Mouse (Mus musculus) lung, embryonic 15.5 days (tissue): ENCODE measurements around the gene Rb1. TPM values are rescaled to one million over a fixed set of nuclear protein-coding genes. Genes with fewer than 3 reads are reported as not detected.

Source experiments
- ATAC-seq: fragments of 200-750 bp; cut with Nextera tagmentation; 2 replicates; pipeline ENCODE4 v1.8.0; 2017; ENCODE audit warnings: moderate number of reproducible peaks, borderline replicate concordance; ENCODE audit not compliant: low FRiP score, low TSS enrichment; ENCODE audit errors: extremely low read depth
- H3K27ac ChIP-seq: fragments of 300-500 bp; sonication (generic); 2 replicates; pipeline ENCODE4 v1.5.1; 2015; ENCODE audit warnings: moderate library complexity, mild to moderate bottlenecking, inconsistent platforms
- H3K27me3 ChIP-seq: fragments of 300-500 bp; sonication (generic); 2 replicates; pipeline ENCODE4 v1.6.1; 2015; ENCODE audit warnings: inconsistent platforms
- H3K36me3 ChIP-seq: fragments of 300-500 bp; sonication (generic); 2 replicates; pipeline ENCODE4 v1.6.1; 2015; ENCODE audit warnings: inconsistent platforms
- H3K4me1 ChIP-seq: fragments of 300-500 bp; sonication (generic); 2 replicates; pipeline ENCODE4 v1.6.1; 2015; ENCODE audit warnings: inconsistent platforms
- H3K4me2 ChIP-seq: fragments of 300-500 bp; sonication (generic); 2 replicates; pipeline ENCODE4 v1.6.1; 2015; ENCODE audit warnings: inconsistent platforms, mild to moderate bottlenecking, moderate library complexity
- H3K4me3 ChIP-seq: fragments of 300-500 bp; sonication (generic); 2 replicates; pipeline ENCODE4 v1.5.1; 2015; ENCODE audit warnings: mild to moderate bottlenecking, inconsistent platforms
- H3K9ac ChIP-seq: fragments of 300-500 bp; sonication (generic); 2 replicates; pipeline ENCODE4 v1.6.1; 2015; ENCODE audit warnings: inconsistent platforms
- H3K9me3 ChIP-seq: fragments of 300-500 bp; sonication (generic); 2 replicates; pipeline ENCODE4 v1.6.1; 2016; ENCODE audit warnings: inconsistent platforms
- WGBS: fragments of 180-500 bp; shearing (Covaris S2); methylation state at CpG from one replicate; pipeline ENCODE4 v1.1.7; 2015; 5-methylcytosine and 5-hydroxymethylcytosine counted together
- microRNA counts: library from miRNA; unstranded; fragments of <30 nt; microRNA quantifications from one replicate; lab custom pipeline; 2016
- microRNA-seq: library from miRNA; unstranded; fragments of <30 nt; microRNA quantifications from one replicate; pipeline ENCODE4, GENCODE M21; 2016
- polyA plus RNA-seq: library from polyadenylated mRNA; unstranded; fragments of >200 nt; fragmentation: Nextera tagmentation; extraction: Ambion mirVana; gene quantifications from 2 replicates; pipeline ENCODE4 v1.2.1, GENCODE M21; 2015

Rb1 gene
- polyA plus RNA-seq, 1 experiment from 2014 or later = 14.5 TPM

GRCm38 (mm10) chr14:73141800-73142199 is 183.8 kb downstream of the Rb1 start:
- peaks cover 9% of the 10 kb centered on the region for H3K4me1 ChIP-seq
- H3K27me3 ChIP-seq = no peaks in the 10 kb centered on the region
- no peaks in the 10 kb centered on the region for H3K9me3 ChIP-seq
- H3K27ac ChIP-seq = 0 out of 2 replicates have a peak overlapping the region, but pooled peaks have one; percentile 1
- H3K9ac ChIP-seq = no peak overlapping the region
- ATAC-seq = no peak
- no peak overlapping the region for H3K4me3 ChIP-seq
- 0 out of 2 replicates have a peak, but pooled peaks cover 3% of the 10 kb centered on the region for H3K36me3 ChIP-seq
- H3K4me2 ChIP-seq = no peak overlapping the region
- 72% methylated on average over 3 of the region's 3 CpGs for WGBS

DNA sequence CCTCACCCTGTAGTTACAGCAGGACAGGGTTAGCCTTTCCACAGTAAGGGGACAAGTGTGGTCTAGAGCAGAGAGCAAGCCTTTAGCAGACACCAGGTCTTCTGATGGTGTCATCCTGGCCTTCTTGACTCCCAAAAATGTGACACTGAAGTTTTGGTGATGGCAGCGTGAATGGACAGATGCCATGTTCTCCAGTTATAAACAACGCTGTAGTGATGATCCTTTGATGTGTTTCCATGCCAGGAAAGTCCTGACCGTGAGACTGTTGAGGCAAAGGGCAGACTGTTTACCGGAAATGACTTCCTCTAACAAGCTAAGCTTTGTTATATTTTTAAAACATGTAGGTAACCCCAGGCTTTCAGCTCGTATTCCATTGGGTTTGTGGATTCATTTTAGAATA is 185.8 kb downstream of the Rb1 start:
- Histone ChIP-seq H3K9me3 (no peaks in the 10 kb centered on the region), H3K27ac (no peak overlapping the region), H3K27me3 (no peaks in the 10 kb centered on the region), H3K9ac (no peak overlapping the region), H3K4me3 (no peak overlapping the region), H3K4me1 (peaks cover 9% of the 10 kb centered on the region), H3K36me3 (no peaks in the 10 kb centered on the region), H3K4me2 (no peak overlapping the region)
- WGBS = 48% methylated on average over 5 of the region's 5 CpGs
- no peak for ATAC-seq

- Histone ChIP-seq H3K27ac (no peak overlapping the region), H3K36me3 (no peaks in the 10 kb centered on the region), H3K27me3 (no peaks in the 10 kb centered on the region), H3K9me3 (no peaks in the 10 kb centered on the region), H3K9ac (no peak overlapping the region), H3K4me3 (no peak overlapping the region), H3K4me2 (no peak overlapping the region), H3K4me1 (no peaks in the 10 kb centered on the region)
- 88% methylated on average over 7 of the region's 7 CpGs for WGBS
- no peak for ATAC-seq
Measured at GRCm38 (mm10) chr14:73138483-73138882, 187.1 kb downstream of the Rb1 start.

GRCm38 (mm10) chr14:73137234-73137633 is 188.4 kb downstream of the Rb1 start:
- ATAC-seq = no peak
- H3K9ac ChIP-seq = no peak overlapping the region
- no peaks in the 10 kb centered on the region for H3K4me1 ChIP-seq
- H3K4me3 ChIP-seq = no peak overlapping the region
- no peak overlapping the region for H3K27ac ChIP-seq
- no peak overlapping the region for H3K4me2 ChIP-seq
- no peaks in the 10 kb centered on the region for H3K9me3 ChIP-seq
- 64% methylated on average over 5 of the region's 5 CpGs for WGBS
- no peaks in the 10 kb centered on the region for H3K36me3 ChIP-seq
- no peaks in the 10 kb centered on the region for H3K27me3 ChIP-seq

MicroRNA genes within 50 kb of the gene (microRNA counts, 519-probe panel; counts per million panel counts)
- 675 counts per million, percentile 2 among the panel's probes with 10 or more counts for microRNA mmu-miR-687 (lab: Ali Mortazavi, UCI)

Small RNAs within 50 kb of the gene (microRNA-seq; reads per million reads assigned to microRNA genes)
- not detected for gene Mir687

Other genes with a start within 250 kb of the Rb1 start
- gene Rcbtb2, start 202.8 kb downstream of the Rb1 start, polyA plus RNA-seq = 110 and 121 TPM in 2 replicates
- gene Lpar6, start 87.9 kb downstream of the Rb1 start, polyA plus RNA-seq = 14.4 TPM in 2 replicates
- gene Itm2b, start 59.5 kb upstream of the Rb1 start, polyA plus RNA-seq = 797 and 873 TPM in 2 replicates
- 94.1 and 97.4 TPM in 2 replicates for gene Med4, start 184.2 kb upstream of the Rb1 start, polyA plus RNA-seq
- gene Sucla2, start 199.5 kb upstream of the Rb1 start, polyA plus RNA-seq = 109 and 116 TPM in 2 replicates
- 5.7 and 6.0 TPM in 2 replicates for gene Nudt15, start 222.4 kb upstream of the Rb1 start, polyA plus RNA-seq